35 mouse cellular contexts compared by ENCODE assay signal in the genomic region with DNA sequence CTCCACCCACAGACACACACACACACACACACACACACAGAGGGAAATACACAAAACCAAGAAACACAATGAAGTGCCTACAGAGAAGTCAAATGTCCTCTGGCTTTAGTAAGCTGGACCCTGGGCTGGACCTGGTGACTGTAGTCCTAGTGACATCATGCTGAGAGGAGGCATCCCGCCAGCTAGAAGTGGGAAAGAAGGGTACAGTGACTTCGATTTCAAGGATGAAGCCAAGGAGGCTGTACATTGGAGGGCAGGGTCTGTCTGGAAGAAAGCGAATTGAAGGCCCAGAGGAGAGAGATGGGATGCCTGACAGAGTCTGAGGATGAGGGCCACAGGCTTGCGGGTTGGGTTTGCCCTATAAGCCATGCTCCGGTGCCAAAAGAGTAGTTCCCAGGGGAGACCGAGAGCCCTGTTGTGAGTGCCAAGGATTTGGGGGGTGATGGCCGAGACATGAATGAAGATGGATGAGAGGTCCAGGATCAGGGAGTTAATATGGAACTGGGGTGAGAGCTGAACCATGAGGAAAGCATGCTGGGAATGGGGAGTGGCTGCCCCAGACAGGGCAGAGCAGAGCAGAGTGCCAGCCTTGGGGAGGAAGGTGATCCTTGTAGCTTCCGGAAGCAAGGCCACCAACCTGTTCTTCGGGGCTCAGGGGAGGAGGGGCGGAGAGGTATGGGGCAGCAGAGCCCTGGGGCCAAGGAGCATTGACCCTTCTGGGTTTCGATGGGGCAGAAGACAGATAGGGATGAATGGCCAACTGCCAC. TPM values are rescaled to one million over a fixed set of nuclear protein-coding genes. Genes with fewer than 3 reads are reported as not detected.
A peak's percentile ranks its signal among the peaks of the same experiment; 100 is the strongest.
DNase-seq lines count a peak whose midpoint lies in the region; ATAC-seq and TF ChIP-seq lines count a peak whose summit lies in the region.
"Had no signal": no experiment of that assay in that cellular context is flagged by ENCODE, and none has a peak within 500 bp of the region (broad histone marks: within the 10 kb centered on the region; RNA-seq: fewer than 3 reads in every experiment).

No protein-coding gene starts in this region.

- H3K36me3 ChIP-seq in kidney, adult 2 months (ENCODE audit: control insufficient read depth, insufficient read depth, low read length): no peaks in the 10 kb centered on the region
- H3K36me3 ChIP-seq: embryonic facial prominence, embryonic 13.5 days; hindbrain, embryonic 13.5 days; limb, embryonic 13.5 days; liver, embryonic 12.5 days; midbrain, embryonic 12.5 days; neural tube, embryonic 12.5 days had no signal

- no peak overlapping the region for H3K4me3 ChIP-seq in cerebellum, adult 2 months (replicated peaks; ENCODE audit: insufficient read depth, low read depth, low read length)
- H3K4me3 ChIP-seq in kidney, adult 2 months (ENCODE audit: insufficient read depth, low read depth, low read length): no peak overlapping the region
- H3K4me3 ChIP-seq: embryonic facial prominence, embryonic 13.5 days; heart, adult 2 months; heart, embryonic 12.5 days; hindbrain, embryonic 13.5 days; left cerebral cortex, adult 2 months; limb, embryonic 13.5 days; liver, embryonic 12.5 days; megakaryocyte, embryonic 14.5 days; midbrain, embryonic 12.5 days; myocyte; neural tube, embryonic 12.5 days had no signal

- peak; percentile 54 for ATAC-seq in Patski
- ATAC-seq: forebrain, postnatal 0 days; intestine, embryonic 16.5 days; liver, embryonic 12.5 days; liver, postnatal 0 days had no signal

- CTCF ChIA-PET in Patski (lab: Charles Lee): interaction anchor here (0.9 to 5.3 kb wide), 7 partner anchors 54 to 158 kb away, joined by 3 to 56 read pairs (median 3); partner anchors contain the start of genes Ankrd40 and Rsad1

- TF ChIP-seq CTCF in cerebellum, adult 2 months (IDR thresholded peaks at IDR 0.05; ENCODE audit: borderline replicate concordance, insufficient read depth, low read depth, low read length): no peak
- no peak for TF ChIP-seq CTCF in kidney, adult 2 months (conservative IDR thresholded peaks at IDR 0.05; ENCODE audit: insufficient read depth, insufficient read length, low read depth, low read length)
- no peak for TF ChIP-seq CTCF in Patski (IDR thresholded peaks at IDR 0.05)

- H3K27me3 ChIP-seq in cerebellum, adult 2 months (ENCODE audit: control insufficient read depth, insufficient read depth, low read length): no peaks in the 10 kb centered on the region
- no peaks in the 10 kb centered on the region for H3K27me3 ChIP-seq in kidney, adult 2 months (replicated peaks; ENCODE audit: control insufficient read depth, insufficient read depth, low read length)
- no peaks in the 10 kb centered on the region for H3K27me3 ChIP-seq in Patski

- in situ Hi-C loops in Patski (cut with MboI; ENCODE audit: low pct_unique_long_range_greater_than_20kb): loop anchor here (5.0 kb wide), 2 partner anchors 152 to 362 kb away; no protein-coding TSS in a partner anchor

- no peak for TF ChIP-seq POLR2A in cerebellum, adult 2 months (IDR thresholded peaks at IDR 0.05; ENCODE audit: borderline replicate concordance, insufficient read depth, low read length)
- no peak for TF ChIP-seq POLR2A in kidney, adult 2 months (IDR thresholded peaks at IDR 0.05; ENCODE audit: low read depth, low read length)

- peaks cover 20% of the 10 kb centered on the region for H3K4me1 ChIP-seq in cerebellum, adult 2 months (ENCODE audit: control insufficient read depth, insufficient read depth, low read length)
- no peaks in the 10 kb centered on the region for H3K4me1 ChIP-seq in kidney, adult 2 months (ENCODE audit: control insufficient read depth, insufficient read depth, low read length)

- WGBS in cerebellum, adult 2 months: 74% methylated on average over 11 of the region's 11 CpGs
- WGBS in kidney, adult 2 months: 75% methylated on average over 11 of the region's 11 CpGs

- POLR2A ChIA-PET in Patski (lab: Charles Lee): no interaction called here

- H3K27ac ChIP-seq in cerebellum, adult 2 months (ENCODE audit: insufficient read depth, low read length): no peak overlapping the region
- H3K27ac ChIP-seq in kidney, adult 2 months (ENCODE audit: insufficient read depth, low read depth, low read length): peak overlapping the region; percentile 32; the same call in 1 of the 2 replicates
- H3K27ac ChIP-seq: embryonic facial prominence, embryonic 13.5 days; heart, adult 2 months; hindbrain, embryonic 13.5 days; left cerebral cortex, adult 2 months; limb, embryonic 13.5 days; liver, embryonic 12.5 days; midbrain, embryonic 12.5 days; neural tube, embryonic 12.5 days had no signal

- peak; percentile 11 to 28 for DNase-seq in cerebellum, adult 2 months
- no peak for DNase-seq in cerebellum, postnatal 4 days (ENCODE audit: low spot score in 2 of 2)
- no peak for DNase-seq in kidney, adult 2 months
- no peak for DNase-seq in kidney, postnatal 14 days
- no peak for DNase-seq in Patski (ENCODE audit: low read depth, low spot score)
- DNase-seq in cerebellum, postnatal 25 days: peak; percentile 22 to 54
- DNase-seq in left cerebral cortex, adult 18-20 months (ENCODE audit: low spot score in 2 of 2): no peak
- DNase-seq: adrenal gland, postnatal 36 days; embryo, embryonic 11 days; forebrain, postnatal 0 days; heart, adult 2 months; heart, postnatal 4 days; kidney, adult 9 months; kidney, postnatal 10 days; layer of hippocampus, adult 9-11 months; liver, postnatal 0 days; right cerebral cortex, adult 18-20 months; thymus, adult 2 months; thymus, postnatal 36 days had no signal

RNA-seq across cellular contexts. Expression of gene Spata20, which starts 3.0 kb away (rescaled TPM):
- 1.5 and 1.9 TPM in 2 replicates for polyA plus RNA-seq in cerebellum, adult 2 months (2012; rRNA removed)
- polyA plus RNA-seq in kidney, adult 2 months (2012; rRNA removed): 1.1 TPM in 2 replicates
- polyA plus RNA-seq in Patski (2021): 0.27 TPM
- not detected for total RNA-seq in left cerebral cortex, adult 18-20 months (2021)
- total RNA-seq: adrenal gland, adult 18-20 months; adrenal gland, postnatal 36 days; gastrocnemius, adult 8-10 months; MEL had no signal
- polyA plus RNA-seq: forebrain, embryonic 11.5 days; heart, embryonic 12.5 days; liver, embryonic 12.5 days; liver, postnatal 0 days; myocyte; neural tube, embryonic 12.5 days; spleen, adult 2 months had no signal

RNA-seq across cellular contexts. Expression of gene Epn3, which starts 10.8 kb away (rescaled TPM):
- 31.1 and 35.9 TPM in 2 replicates for polyA plus RNA-seq in cerebellum, adult 2 months (2012; rRNA removed)
- 35.6 and 36.4 TPM in 2 replicates for polyA plus RNA-seq in kidney, adult 2 months (2012; rRNA removed)
- 48.0 TPM for polyA plus RNA-seq in Patski (2021)
- total RNA-seq in left cerebral cortex, adult 18-20 months (2021): 1 to 10 TPM in 1 of 2 experiments, under 1 TPM in 1; 0.84 to 2.0 TPM
- total RNA-seq: MEL had no signal
- polyA plus RNA-seq: liver, embryonic 12.5 days had no signal

RNA-seq across cellular contexts. Expression of gene Cacna1g, which starts 15.0 kb away (rescaled TPM):
- polyA plus RNA-seq in cerebellum, adult 2 months (2012; rRNA removed): 199 and 248 TPM in 2 replicates
- polyA plus RNA-seq in kidney, adult 2 months (2012; rRNA removed): 7.6 and 10.2 TPM in 2 replicates
- polyA plus RNA-seq in Patski (2021): 79.1 TPM
- 10 to 100 TPM; 72.0 to 86.1 TPM for total RNA-seq in left cerebral cortex, adult 18-20 months (2021)

RNA-seq across cellular contexts. Expression of gene Mycbpap, which starts 32.6 kb away (rescaled TPM):
- polyA plus RNA-seq in cerebellum, adult 2 months (2012; rRNA removed): 3.6 and 4.9 TPM in 2 replicates
- polyA plus RNA-seq in kidney, adult 2 months (2012; rRNA removed): 5.0 TPM in 2 replicates
- 1.3 TPM for polyA plus RNA-seq in Patski (2021)
- 1 to 10 TPM; 5.7 to 7.8 TPM for total RNA-seq in left cerebral cortex, adult 18-20 months (2021)
- total RNA-seq: gastrocnemius, adult 8-10 months had no signal

Comparison
In these comparisons a context has a peak if more than half of its experiments do, and no peak if none do; other contexts are left out.
1. DNase-seq: peak in cerebellum, adult 2 months (2 of 2) and cerebellum, postnatal 25 days (2 of 2); none in cerebellum, postnatal 4 days (0 of 2), kidney, adult 2 months (single experiment), kidney, postnatal 14 days (single experiment), Patski (single experiment) and left cerebral cortex, adult 18-20 months (0 of 2).